Mouse (Mus musculus): ENCODE data around the gene Hist3h2a.

Hist3h2a gene

DNA sequence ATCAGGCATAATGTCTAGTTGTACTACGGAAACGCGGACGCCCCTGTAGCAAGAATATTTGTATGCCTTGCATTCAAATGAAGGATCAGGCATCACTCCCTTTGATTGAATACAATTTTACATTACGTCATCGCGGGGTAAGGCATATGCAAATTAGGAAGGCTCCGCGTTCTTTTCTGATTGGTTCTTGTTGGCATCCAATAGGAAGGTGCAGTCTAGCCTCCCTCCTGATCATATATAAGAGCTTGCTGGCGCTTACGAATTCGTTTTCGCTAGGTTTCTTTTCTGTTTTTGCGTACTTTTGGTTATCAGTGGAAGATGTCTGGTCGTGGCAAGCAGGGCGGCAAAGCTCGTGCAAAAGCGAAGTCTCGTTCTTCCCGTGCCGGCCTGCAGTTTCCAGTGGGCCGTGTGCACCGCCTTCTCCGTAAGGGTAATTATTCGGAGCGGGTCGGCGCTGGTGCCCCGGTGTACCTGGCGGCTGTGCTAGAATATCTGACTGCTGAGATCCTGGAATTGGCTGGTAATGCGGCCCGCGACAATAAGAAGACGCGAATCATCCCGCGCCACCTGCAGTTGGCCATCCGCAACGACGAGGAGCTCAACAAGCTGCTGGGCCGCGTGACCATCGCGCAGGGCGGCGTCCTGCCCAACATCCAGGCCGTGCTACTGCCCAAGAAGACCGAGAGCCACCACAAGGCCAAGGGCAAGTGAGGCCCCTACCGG lies at the start of gene Hist3h2a, which contains the start of gene Trim17:
Gene Hist3h2a (plus strand): TSS at position 266 of the 723 bp plus-strand sequence.
Gene Trim17 (plus strand): TSS at position 266 of the 723 bp plus-strand sequence.
- DNase-seq, result peak; percentile 85

GRCm38 (mm10) chr11:58904838-58905237 lies 49.6 kb upstream of the Hist3h2a start:
- no peak for DNase-seq

GRCm38 (mm10) chr11:58913776-58914175 lies 40.7 kb upstream of the Hist3h2a start:
- no peak for DNase-seq

DNA sequence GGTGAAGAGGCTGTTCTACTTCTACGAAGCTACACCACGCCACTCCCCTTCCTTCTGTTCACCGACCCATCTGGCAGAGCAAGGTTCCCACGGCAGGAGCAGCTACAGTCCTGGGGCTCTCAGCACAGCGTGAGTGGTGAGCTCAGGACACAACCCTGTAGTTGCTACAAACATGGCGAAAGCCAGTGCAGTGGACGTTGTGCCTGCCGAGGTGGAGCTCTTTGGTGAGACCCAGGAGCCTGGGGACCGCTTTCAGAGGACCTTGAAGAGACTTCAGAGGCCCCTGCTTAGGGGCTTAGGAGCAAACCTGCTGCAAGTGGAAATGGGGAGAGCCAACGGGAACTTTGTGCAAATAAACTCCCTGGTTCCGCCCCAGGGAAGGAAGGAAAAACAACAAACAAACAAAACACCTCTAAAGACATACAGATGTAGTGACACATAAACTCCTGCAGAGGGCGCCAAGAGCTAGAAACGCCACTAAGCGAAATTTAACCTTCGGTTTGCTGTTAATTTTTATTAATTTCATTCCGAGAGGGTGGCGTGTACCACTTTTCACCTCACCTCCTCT lies 39.9 kb upstream of the Hist3h2a start:
- no peak for DNase-seq

DNA sequence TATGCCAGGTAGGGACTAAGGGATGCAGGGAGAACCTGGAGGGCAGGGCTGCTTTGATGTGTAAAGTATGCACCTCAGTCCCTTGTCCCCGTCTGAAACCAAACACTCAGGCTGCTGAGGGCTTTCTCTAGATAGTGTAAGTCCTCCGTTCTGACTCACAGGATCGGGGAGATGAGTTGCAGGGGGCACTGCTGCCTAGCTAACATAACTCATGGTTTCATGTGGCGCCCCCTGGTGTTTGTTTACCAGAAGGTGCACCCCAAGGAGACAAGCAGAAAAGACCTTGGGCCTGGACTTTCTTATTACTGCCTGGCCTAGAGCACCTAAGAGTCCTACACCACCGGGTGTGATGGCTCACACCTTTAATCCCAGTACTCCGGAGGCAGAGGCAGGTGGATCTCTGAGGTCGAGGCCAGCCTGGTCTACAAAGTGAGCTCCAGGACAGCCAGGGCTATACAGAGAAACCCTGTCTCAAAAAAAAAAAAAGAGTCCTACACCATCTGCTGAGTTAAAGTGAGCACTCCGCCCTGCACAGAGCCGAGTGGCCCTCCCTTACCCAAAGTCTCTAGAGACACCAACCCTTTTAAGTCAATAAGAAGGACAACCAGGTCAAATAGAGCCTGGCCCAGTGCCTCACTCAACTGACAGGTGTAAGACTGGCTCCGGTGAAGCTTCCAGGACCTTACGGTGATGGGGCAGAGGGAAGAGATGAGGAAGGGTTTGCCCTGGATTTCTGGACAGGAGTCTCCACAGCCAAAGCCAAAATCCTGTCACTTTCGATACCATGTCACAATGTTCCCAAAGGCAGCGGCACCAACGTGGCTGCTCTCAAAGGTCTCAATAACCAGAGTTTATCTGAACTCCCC lies 37.4 kb upstream of the Hist3h2a start:
- peak; percentile 47 for DNase-seq

- no peak for DNase-seq
Measured at GRCm38 (mm10) chr11:58917745-58918366, 36.6 kb upstream of the Hist3h2a start, which contains the start of gene Btnl10. Btnl10 (plus strand) TSS chr11:58917908.

- no peak for DNase-seq
Measured at GRCm38 (mm10) chr11:58918759-58919158, 35.7 kb upstream of the Hist3h2a start.

- no peak for DNase-seq
Measured at GRCm38 (mm10) chr11:58922420-58922819, 32.1 kb upstream of the Hist3h2a start.

DNA sequence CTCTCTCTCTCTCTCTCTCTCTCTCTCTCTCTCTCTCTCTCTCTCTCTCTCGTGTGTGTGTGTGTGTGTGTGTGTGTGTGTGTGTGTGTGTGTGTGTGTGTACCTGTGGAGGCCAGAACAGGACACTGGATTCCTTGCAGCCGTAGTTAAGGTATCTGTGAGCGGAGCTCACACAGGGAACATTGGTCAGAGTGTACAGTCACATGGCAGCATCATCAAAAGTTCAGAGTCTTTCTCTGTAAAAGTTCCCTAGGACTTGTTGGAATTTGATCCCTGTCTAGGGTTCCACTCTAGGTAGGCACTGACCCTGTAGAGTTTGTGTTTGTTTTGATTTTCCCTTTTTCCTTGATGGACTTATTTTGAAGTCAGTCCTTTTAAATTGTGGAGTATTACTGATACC lies 27.8 kb upstream of the Hist3h2a start:
- DNase-seq, result no peak

DNA sequence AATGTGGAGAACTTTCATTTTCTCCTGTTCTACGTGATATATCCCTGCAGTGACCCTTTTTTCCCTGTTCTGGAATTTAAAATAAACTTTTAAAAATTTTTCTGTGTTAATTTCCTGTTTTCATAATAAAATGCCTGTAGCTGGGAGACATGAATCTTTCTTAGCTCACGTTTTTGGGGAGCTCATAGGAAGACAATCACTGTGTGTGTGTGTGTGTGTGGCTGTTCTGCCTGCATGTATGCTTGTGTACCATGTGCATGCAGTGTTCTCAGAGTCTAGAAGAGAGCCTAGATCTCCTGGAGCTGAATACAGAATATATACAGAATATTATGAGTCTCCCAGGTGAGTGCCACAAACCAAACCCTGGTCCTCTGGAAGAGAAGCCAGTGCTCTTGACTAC lies 27.4 kb upstream of the Hist3h2a start:
- no peak for DNase-seq

DNA sequence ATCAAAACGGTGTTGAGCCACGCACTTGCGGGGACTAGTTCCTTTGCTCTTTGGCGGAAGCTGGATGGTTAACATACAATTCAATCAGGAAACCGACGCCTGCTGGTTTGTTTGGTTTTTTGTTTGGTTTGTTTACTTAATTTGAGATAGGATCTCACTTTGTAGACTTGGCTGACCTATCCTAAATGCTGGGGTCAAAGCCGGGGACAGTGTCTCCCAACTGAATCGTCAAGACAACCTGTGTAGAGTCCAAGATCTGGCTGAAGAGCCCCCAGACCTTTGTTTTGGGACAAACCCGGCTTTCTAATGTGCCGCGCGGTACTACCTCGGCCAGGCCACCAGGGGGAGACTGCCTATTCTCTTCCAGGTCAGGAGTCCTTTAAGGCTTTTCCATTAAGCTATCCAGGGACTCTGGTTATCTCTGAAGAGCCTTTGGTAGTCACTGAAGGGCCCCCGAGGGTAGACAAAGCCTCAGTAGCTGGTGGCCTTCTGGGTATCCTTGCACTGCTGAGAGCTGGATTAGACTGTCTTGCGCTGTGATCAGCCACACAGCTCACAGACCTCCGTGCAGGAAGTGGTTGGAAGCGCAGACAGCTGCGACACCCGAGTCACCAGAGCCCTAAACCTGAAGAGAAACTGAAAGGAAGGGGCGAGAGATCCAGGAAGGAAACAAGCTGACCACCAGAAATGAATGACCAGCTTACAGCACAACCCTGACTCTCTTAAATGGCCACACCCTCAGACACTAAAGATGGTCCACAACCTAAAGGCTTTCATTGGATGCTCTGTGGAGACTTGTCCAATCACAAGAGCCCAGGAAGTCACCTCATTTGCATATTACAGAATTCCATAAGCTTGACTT lies 26.5 kb upstream of the Hist3h2a start:
- peak; percentile 48 for DNase-seq

- DNase-seq, result no peak
Measured at GRCm38 (mm10) chr11:58929055-58929454, 25.4 kb upstream of the Hist3h2a start.

DNA sequence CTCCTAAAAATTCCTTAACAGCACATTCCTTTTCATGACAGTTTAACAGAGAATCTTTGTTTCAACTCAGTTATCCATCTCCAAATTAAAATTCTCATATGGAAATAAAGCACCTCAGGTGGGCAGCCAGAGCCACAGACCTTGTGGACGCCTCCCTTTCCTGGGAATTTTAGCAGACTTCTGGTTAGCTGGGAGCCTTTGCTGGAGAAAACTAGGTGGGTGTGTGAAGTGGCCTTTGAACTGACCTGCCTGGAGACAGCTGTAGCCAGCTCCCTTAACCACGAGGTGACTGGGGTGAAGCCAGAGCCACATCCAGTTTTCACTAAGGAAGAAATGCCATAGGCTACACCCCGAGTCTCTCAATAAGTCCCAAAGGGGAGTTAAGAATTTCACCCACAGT lies 24.8 kb upstream of the Hist3h2a start:
- no peak for DNase-seq

- no peak for DNase-seq
Measured at GRCm38 (mm10) chr11:58930254-58930653, 24.2 kb upstream of the Hist3h2a start.

GRCm38 (mm10) chr11:58931576-58931975 lies 22.9 kb upstream of the Hist3h2a start:
- DNase-seq, result no peak

DNA sequence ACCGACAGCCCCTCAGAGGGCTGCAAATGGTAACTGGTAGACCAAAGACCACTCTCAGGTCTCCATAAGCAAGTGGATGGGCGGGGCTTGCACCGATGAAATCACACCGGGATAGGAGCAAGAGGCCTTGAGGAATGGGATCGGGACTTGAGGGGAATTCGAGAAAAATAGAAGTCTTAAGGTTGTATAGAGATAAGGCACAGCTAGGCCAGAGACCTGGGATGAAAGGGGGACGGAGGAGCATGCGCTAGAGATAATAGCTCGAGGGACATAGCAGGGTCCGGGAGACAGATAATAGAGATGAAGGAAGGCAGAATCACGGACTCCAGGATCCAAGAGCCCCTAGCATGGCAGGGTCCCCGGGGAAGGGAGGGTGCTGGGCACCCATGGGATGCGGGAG lies 16.6 kb upstream of the Hist3h2a start:
- DNase-seq, result no peak

DNA sequence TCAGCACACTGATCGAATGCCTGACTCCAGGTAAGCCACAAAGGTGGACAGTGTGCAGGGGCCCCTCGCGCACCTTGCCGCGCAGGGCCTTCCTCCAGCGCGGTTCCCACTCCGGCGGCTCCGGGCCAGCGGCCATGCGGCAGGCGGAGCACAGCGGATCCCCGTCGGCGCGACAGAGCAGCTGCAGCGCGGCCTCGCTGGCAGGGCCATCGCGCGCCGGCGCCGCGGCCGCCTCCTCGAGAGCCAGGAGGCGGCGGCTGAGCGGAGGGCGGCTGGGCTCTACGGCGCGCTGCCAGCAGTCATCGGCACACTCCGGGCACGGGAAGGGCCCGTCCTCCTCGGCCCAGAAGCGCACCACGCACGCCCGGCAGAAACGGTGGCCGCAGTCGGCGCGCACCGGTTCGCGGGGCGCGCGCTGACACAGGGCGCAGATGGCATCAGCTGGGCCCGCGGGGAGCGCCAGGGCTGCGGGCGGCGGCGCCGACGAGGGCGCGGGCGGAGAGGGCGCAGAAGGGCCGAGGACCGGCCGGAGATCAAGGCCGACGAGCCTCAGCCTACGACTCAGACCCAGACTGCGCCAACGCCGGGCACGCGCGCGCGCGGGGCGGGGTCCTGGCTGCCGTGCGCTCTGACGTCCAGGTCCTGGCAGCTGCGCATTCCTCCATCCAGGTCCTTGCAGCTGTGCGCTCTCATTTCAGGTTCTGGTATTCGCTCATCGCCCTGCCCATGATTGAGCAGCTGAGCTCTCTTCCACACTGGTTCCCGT lies 16.0 kb upstream of the Hist3h2a start, which contains the start of gene Rnf187:
Gene Rnf187 (minus strand): TSS at position 595 of the 766 bp plus-strand sequence.
- peak; percentile 87 for DNase-seq

GRCm38 (mm10) chr11:58939088-58939439 lies 15.4 kb upstream of the Hist3h2a start:
- DNase-seq, result no peak

DNA sequence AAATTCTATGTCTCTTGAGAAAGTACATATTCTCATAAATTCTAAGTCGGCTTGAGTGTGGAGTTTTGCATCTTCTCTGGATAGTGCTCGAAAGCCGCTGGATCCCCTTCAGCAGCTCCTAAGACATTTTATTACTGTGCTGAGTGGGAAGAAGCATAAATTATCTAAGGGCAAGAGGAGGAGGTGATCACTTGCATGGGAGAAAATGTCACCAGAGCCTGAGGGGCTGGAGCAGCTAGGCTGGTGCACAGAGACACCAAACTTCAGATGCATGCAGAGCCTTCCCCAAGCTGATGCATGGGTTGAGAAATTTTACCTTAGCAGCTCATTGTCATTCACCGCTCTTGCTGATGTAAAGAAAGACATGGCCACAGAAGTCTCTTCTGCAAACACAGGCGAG lies 10.3 kb upstream of the Hist3h2a start:
- no peak for DNase-seq

- no peak for DNase-seq
Measured at GRCm38 (mm10) chr11:58947306-58947705, 7.2 kb upstream of the Hist3h2a start.

- DNase-seq, result peak; percentile 71
Measured at GRCm38 (mm10) chr11:58947798-58948528, 6.5 kb upstream of the Hist3h2a start.

All from right cerebral cortex, postnatal 14 days (tissue).